Mouse (Mus musculus) CD4-positive, CD25-positive, alpha-beta regulatory T cell, adult 2 months (primary cell): Measurements from ENCODE around the gene Srpk2.

Source experiments
- DNase-seq: peaks from one replicate; pipeline ENCODE4 v3.0.0-alpha.2; 2012; ENCODE audit warnings: low read depth, low spot score

Gene Srpk2

DNA sequence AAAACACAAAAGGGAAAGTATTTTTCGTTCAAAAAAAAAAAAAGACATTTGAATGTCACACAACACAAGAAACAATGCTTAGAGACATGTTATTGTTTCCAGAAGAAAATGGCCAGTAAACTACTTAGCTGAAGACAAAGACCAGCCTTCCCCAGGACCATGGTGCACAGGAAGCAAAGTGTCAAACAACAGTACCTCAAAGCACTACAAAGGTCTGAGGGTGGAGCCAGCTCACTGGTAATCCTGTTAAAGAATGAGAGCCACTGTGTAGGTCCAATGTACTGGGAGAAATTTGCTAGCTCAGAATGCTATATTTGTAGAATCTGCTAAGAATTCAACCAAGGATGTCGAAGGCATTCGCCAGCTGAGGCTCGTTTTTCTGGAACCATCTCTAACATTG lies 177.2 kb downstream of the Srpk2 start:
- no peak for DNase-seq

DNA sequence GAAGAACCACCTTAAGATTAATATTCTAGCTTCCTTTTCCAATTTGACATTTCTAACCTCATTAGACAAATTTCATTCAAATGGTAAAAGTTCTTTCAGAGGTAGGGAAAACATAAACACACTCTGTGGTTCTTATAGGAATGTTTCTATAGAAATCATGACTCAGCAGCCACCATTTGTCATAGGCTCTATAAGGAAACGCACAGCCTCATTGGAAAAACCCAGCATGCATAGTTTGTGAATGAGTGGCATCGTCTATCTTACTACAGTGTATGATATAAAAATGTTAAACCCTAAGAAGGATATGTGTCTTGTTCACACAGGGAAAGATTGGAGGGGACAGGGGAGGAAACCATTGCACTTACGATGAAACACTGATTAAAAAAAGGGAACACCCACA lies 178.8 kb downstream of the Srpk2 start:
- DNase-seq, result no peak

DNA sequence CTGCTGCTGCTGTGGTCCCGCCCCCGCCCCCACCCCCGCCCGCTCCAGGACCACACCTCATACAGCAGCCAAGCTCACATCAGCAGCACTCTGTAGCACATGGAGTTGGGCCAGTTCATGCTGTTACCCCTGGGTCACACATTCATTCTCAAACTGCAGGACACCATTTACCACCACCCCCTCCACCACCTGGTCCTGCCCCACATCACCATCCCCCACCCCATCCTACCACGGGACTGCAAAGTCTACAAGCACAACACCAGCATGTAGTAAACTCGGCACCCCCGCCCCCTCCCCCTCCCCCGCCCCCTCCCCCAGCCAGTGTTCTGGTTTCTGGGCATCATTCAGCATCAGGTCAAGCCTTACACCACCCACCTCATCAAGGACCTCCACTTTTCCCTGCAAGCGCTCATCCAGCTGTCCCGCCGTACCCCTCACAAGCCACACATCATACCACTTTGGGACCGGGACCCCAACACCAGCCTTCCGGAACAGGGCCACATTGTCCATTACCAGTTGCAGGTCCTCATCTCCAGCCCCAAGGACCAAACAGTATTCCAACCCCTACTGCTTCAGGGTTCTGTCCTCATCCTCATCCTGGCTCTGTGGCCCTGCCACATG lies 182.0 kb downstream of the Srpk2 start:
- no peak for DNase-seq

DNA sequence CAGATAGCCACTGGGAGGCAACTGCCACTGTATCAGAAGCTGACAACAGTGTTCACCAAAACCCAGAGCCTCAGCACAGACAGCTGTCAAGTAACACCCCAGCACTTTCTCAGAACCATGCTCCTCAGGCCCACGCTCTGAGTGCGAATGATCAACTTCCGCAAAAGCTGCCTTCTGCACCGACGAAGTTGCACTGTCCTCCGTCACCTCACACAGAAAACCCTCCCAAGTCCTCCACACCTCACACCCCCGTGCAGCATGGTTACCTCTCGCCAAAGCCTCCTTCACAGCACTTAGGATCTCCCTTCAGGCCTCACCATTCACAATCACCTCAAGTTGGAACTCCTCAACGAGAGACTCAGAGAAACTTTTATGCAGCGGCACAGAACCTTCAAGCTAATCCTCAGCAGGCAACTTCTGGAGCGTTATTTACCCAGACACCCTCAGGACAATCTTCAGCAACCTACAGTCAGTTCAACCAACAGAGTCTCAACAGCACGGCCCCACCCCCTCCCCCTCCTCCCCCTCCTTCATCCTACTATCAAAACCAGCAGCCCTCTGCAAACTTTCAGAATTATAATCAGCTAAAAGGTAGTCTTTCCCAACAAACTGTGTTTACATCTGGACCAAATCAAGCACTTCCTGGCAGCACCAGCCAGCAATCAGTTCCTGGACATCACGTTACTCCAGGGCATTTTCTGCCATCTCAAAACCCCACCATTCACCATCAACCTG lies 182.7 kb downstream of the Srpk2 start:
- DNase-seq, result no peak

DNA sequence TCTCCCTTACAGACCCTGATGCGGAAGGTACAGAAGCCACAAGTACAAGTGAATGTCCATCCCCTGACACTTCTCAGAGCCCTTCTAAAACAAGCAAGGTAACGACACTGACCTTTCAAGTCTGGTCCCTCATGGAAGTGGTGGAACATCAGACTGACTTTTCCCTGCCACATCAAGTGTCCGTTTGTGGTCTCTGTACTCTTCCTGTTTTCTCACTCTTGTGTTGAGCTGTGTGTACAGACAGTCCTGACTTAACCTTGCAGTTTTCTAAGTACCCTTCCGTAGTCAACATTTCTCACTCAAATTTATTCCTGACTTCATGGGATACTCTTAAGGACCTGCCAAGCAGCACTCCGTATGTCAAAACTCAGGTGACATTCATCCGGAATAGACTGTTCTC lies 183.7 kb downstream of the Srpk2 start:
- DNase-seq, result no peak

DNA sequence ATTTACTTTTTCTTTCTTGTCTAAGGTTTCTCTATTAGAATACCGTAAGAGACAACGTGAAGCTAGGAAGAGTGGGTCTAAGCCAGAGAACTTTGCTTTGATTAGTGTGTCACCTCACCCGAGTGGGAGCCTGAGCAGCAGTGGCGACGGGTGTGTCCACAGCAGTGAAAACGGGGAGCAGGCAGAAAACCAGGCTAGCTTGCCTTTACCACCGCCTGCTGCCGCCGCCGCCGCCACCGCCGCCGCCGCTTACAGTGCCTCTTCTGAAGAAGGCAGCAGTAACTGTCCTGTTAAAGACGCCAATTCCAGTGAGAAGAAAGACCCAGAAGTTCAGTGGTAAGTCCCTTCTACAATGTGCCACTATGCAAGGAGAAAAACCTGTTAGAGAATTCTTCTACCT lies 185.2 kb downstream of the Srpk2 start:
- DNase-seq, result no peak

DNA sequence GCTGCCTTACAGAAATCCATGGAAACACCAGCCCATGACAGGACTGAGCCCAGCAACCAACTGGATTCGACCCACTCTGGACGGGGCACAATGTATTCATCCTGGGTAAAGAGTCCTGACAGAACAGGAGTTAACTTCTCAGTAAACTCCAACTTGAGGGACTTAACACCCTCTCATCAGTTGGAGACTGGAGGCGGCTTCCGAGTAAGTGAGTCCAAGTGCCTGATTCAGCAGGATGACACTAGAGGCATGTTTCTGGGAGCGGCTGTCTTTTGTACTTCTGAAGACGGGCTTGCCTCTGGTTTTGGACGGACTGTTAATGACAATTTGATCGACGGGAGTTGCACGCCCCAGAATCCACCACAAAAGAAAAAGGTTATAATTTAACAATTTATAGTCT lies 186.5 kb downstream of the Srpk2 start:
- DNase-seq, result no peak

DNA sequence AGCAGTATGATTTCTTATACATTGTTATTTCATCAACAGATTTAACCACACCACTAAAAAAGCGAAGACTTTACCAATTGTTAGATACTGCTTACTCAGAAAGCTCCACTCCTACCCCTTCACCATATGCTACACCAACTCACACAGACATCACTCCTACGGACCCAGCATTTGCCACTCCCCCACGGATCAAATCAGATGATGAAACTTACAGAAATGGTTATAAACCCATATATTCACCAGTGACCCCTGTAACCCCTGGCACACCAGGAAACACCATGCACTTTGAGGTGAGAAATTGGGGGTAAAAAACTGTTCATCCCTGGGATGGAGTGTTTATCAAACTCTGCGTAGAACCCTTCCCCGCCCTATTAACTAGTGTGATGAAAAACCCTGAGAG lies 187.5 kb downstream of the Srpk2 start:
- no peak for DNase-seq

DNA sequence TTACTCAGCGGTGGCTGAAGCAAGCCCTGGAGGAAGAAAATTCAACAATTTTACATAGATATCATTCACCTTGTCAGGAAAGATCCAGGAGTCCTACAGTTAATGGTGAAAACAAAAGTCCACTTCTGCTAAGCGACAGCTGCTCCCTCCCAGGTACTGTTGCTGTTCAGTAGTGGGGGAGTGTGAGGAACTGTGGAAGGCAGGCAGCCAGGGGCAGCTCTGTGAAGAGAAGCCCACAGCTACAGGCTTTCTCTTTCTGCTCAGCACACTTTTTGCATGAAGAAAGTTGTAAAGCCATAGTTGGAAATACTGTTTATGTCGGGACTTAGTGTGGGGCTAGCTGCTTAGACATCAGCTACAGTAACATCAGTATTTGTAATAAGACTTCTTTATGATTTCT lies 188.0 kb downstream of the Srpk2 start:
- DNase-seq, result no peak

DNA sequence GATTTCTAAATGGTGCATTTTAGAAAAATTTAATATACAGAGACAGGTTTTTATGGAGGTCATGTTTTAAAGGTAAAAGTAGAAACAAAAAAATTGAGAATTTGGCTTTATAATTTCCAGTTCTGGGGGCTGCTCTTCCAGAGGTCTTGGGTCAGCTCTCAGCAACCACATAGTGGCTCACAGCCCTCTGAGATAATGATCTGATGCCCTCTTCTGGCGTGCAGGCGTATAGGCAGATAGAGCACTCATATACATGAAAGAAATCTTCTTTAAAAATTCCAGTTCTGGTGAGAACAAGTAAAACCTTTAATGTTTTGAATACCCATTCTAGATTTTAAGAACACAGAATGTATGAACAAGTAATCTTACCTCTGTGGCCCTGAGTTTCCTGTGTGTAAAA lies 193.6 kb downstream of the Srpk2 start:
- DNase-seq, result peak; percentile 67

DNA sequence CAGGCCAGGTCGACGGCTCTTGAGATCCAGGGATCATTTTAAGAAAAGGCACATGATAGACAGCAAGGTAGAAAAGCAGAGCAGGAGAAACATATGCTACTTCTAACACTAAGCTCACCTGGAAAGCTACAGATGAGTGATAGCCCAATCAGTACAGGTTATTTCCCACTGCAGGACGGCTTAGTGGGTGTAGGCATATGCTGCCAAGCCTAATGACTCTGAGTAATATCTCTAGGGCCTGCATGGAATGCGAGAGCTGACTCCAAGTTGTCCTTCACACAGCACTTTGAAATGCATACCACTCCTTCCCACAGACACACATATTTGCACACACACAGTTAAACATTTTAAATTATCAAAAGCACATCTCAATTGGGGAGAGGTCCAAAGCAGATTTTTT lies 195.2 kb downstream of the Srpk2 start:
- DNase-seq, result no peak

DNA sequence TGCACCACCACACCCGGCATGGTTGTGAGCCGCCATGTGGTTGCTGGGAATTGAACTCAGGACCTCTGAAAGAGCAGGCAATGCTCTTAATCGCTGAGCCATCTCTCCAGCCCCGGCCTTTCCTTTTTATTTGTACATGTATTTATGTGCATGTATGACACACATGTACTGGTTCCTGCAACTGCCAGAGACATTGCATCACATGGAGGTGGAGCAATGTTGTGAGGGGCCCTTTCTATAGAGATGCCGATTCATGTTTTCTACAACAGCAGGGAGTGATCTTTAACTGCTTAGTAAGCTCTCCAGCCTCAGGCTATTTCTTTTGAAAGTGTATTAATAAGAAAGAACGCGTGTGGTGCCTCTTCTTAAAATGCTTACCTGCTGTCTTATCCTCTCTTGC lies 200.6 kb downstream of the Srpk2 start:
- DNase-seq, result no peak

DNA sequence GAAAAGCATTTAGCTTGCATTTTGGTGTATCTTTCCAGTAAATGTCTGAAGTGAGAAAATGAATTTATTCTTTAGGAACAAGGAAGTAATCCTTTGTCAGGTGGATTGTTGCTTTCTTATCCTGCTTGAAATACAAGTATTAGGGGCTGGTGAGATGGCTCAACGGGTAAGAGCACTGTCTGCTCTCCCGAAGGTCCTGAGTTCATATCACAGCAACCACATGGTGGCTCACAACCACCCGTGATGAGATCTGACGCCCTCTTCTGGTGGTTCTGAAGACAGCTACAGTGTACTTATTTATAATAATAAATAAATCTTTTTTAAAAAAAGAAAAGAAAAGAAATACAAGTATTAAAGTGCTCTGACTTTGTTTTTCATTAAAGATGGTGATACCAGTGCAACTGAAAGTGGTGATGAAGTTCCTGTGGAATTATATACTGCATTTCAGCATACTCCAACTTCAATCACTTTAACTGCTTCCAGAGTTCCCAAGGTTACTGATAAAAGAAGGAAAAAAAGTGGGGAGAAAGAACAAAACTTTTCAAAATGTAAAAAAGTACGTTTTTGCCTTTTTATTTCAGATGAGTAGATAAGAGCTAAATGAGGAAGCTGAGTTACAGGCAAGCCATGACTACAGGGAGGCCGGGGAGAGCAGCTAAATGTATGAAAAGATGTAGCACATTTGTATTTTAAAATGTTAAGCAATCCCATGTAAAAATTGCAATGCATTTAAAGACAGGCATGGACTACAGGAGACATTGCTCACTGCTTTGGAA lies 211.1 kb downstream of the Srpk2 start:
- peak; percentile 62 for DNase-seq

DNA sequence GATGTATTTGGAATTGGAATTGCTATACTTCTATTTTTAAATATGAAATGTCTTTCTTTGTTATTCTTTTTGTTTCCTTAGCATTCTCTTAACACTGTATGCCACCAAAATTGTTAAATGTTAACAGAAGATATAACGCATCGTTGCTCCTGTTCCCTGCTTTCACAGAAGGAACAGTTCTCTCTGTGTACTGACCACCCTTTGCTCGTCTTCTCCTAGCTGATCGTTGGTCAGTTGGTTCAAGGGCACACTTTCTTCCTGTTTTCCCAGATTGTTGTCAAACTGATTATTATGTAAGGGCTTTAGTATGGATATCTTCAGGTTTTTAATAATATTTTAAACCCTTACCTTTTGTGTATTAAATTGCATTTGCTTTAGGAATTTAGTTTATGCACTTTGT lies 217.9 kb downstream of the Srpk2 start:
- no peak for DNase-seq

DNA sequence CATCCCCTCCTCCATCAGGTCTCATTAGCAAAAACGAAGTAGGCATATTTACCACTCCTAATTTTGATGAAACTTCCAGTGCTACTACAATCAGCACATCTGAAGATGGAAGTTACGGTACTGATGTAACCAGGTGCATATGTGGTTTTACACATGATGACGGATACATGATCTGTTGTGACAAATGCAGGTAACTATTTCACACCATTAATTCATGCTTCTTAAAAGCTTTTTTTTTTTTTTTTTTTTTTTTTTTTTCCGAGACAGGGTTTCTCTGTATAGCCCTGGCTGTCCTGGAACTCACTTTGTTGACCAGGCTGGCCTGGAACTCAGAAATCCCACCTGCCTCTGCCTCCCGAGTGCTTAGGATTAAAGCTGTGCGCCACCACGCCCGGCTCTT lies 219.7 kb downstream of the Srpk2 start:
- no peak for DNase-seq

DNA sequence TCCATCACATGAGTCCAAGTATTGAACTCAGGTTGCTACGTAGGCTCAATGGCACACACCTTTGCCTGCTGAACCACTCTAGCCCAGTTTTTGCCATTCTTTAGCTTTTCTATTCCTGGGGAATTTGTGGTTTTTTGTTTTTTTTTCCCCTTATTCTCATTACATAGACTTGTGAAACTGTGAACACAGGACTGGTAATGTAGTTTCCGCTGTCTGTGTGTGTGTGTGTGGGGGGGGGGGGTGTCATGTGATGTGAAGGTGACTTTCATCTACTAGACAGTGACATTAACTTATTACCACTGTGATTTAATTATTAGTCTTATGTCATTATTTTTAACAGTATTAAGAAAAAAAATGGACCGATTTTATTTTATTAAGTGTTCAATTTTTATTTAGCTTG lies 220.2 kb downstream of the Srpk2 start:
- no peak for DNase-seq

DNA sequence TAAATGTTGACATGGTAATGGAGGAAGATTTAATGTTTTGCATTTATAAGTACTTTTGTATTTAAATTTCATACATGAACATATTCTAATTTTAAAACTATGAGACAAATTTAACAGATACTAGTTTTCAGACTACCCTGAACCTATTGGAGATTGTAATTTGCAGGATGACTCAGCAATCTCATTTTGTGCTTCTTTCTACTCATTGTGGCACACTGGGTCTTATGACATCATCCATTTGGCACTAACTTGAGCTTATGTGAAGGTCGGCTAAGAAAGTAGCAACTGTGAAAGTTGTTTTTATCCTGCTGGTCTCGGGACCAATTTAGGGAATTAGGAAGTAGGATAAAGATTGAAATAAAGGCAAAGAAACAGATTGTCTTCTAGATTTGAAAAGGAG lies 222.7 kb downstream of the Srpk2 start:
- no peak for DNase-seq

DNA sequence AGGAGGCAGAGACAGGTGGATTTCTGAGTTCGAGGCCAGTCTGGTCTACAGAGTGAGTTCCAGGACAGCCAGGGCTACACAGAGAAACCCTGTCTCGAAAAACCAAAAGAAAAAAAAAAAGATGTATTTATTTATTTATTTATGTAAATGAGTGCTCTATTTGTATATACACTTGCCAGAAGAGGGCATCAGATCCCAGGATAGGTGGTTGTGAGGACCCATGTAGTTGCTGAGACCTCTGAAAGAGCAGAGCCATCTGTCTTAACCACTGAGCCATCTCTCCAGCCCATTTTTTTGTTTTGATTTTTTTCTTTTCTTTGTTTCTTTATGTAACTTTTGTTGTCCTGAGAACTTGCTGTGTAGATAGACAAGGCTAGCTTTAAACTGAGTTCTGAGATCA lies 230.9 kb downstream of the Srpk2 start:
- peak; percentile 71 for DNase-seq
